Mouse (Mus musculus): ENCODE measurements around the gene Ltbp1.

Gene Ltbp1

DNA sequence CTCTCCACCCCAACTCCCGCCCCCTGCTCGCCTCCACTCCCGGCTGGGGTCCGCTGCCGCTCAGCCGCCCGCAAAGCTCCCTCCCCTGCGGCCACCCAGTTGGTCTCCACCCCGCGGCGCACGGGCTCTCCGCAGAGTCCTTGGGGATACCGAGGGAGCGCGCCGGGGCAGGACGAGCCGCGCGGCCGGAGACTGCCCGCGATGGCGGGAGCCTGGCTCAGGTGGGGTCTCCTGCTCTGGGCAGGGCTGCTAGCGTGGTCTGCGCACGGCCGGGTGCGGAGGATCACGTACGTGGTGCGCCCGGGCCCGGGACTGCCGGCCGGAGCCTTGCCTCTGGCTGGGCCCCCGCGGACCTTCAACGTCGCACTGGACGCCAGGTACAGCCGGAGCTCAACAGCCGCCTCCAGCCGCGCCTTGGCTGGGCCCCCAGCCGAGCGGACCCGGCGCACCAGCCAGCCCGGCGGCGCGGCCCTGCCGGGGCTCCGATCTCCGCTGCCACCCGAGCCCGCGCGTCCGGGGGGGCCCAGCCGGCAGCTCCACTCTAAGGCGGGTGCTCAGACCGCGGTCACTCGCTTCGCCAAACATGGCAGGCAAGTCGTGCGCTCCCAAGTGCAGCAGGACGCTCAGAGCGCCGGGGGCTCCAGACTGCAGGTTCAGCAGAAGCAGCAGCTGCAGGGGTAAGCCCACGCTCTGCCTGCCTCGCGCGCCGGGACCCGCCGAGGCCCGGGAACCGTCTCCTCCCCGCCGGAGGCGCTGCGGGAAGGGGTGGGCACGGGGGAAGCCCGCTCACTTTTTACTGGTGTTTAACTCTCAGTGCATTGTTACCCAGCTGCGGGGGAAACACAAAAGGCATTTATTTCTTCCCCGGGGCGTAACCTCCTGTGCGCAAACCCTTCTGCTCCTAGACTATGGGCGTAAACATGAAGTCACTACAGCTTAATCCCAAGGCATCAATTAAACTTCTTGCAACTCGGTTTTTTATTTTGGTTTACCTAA, 615 bp downstream of the Ltbp1 start:
- DNase-seq, result peak; percentile 64 to 69

DNA sequence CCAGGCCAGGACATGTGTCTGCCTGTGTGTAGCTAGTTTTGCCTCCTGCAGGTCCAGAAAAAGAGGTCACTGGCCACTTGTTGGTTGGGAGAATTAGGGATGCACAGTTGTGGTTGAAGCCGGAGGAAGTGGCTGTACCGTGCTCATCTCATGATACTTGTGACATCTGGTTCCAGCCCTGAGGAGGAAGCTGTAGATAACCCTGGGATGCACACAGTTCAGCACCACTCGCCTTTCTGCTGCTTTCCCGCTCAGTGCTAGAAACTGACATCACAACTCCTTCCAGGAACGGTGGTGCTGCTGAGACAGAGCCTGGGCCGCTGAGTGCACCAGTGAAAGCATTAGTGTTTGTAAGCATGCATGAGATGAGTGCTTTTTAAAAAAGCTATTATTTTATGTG, 5.6 kb downstream of the Ltbp1 start:
- peak in 1 of 2 experiments; percentile 9 for DNase-seq

DNA sequence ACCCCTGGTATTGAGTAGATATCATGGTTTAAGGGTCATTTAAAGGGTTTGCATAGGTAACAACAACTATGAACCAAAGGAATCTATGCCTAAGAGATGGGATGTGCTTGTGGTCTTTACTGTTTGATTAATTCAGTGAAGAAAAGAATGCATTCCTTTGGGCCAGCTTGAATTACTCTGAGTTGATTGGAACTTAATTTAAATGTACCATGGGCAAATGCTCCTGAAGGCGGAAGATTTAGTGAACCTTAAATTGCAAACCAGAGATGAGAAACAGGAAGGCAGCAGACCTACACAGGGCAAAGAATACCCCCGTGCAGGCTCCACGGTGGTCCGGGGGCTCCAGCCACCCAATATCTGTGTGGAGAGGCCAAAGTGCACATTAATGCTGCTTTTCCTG, 7.8 kb downstream of the Ltbp1 start:
- DNase-seq, result peak in 1 of 2 experiments; percentile 5

DNA sequence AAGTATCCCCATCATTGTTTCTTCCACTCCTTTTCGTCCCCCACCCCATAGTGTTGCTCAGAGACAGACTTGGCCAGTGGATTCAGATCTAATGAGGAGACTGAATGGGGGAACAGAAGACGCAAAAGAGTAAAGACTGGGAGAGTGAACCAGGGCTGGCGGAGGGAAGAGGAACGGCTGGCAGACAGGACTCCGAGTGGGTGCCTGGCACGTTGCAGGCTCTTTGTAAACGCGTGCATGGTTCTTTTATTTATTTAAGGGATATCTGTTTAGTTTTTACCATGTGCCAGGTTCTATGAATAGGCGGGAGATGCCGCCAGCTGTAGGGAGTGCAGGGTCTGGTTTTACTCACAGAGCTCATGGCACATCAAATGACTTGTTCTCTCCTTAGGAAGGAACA, 8.5 kb downstream of the Ltbp1 start:
- DNase-seq, result peak in 1 of 2 experiments; percentile 17

DNA sequence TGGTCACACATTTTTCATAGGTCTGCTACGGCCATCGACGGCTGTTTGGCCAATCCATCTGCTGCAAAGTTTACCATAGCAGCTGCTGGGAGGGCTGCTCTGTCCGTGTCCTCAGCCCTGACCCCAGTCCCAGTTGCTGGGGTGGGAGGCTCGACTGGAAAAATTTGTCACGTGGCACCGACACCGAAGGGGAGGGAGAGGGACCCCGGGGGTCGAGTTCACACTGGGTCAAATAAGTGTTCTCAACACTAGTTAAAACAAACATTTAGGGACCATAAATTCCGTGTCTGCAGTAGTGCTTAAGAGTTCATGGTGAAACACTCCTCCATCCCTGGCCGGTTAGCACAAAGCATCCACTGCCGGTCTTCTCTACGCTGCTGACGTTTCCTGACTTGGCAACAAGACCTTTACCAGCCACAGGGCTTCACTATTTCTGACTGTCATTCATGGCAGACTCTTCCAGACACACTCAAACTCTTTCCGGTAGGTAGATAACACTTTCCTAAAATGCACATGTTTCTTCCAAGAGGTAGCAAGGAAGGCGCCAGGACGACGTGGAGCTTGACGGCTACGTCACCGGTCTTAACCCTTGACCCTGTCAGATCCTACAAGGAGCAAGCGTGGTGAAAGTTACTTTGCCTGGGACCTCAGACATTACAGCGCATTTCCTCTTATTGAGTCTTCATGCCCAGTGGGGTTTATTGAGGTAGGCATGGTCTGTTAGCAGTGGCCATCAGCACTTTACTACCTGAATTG, 9.4 kb downstream of the Ltbp1 start:
- peak; percentile 26 to 73 for DNase-seq

DNA sequence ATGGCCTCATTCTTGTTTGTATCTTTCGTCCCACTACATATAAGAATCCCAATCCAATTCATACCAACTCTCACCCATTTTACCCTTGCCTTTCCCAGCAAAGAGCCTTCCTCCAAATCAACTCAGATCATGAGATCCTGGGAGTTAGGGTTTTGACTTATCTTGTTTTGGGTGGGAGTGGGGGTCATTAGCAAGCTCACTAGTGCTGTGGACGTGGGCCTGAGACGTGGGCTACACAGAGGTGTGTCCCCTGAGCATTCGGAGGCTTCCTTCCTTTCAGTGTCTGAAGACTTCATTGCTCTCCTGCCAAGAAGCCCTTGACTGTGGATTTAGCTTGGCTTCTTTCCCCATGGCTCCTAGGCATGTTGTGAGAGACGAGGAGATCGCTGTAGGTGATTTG, 10.2 kb downstream of the Ltbp1 start:
- peak in 1 of 2 experiments; percentile 1 for DNase-seq

DNA sequence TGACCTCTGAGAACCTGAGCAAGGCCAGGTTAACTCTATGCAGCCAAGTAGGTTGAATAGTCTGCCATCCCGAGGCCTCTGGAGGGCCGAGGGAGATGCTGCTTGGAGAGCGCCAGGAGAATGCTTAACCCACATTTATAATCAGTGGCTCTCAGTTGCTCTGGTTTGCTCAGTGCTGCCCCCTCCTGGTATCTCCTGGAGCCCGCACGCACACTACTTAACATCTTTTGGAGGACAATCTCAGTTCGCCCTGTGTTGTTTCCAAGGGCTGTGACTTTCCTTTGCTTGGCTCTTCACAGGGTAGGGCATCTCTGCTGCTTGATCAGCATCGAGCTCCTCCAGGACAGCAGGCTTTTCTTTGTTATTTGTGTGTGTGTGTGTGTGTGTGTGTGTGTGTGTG, 12.1 kb downstream of the Ltbp1 start:
- DNase-seq, result peak; percentile 27 to 46

DNA sequence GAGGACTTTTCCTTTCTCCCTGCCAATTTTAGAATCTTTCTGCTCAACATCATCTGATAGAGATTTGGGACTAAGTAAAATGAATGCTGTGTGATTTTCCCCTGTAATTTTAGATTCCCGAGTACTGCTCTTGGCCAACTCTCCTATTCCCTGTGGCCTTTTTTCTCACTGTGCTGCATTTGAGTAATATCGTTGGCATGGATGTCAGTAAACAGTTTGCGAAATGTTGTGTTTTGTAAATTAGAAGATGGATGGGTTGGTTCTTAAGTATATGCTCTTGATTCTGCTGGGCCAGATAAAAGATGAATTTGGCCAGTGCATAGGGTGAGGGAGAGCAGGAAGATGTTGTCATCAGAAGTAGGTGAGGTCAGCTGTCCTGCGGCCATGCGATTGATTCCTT, 12.8 kb downstream of the Ltbp1 start:
- DNase-seq, result peak in 1 of 2 experiments; percentile 4

DNA sequence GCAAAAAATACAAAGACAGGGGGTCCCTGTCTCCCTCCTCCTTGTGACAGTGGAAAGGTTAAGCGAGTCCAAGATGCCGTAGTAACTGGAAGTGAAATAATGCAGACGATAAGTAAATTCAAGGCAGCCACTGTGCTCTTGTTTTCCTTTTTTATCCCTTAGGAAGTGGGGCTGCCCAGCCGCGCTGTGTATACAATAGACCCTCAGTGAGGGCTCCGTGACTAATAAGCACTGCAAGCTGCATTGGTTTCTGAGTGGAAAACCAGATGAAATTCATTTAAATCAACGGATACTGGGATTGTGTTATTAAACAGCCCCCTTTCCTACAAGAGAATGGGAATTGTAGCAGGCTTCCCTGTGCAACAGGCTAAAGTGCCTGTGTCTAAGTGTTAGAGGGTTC, 14.7 kb downstream of the Ltbp1 start:
- DNase-seq, result peak in 1 of 2 experiments; percentile 4

DNA sequence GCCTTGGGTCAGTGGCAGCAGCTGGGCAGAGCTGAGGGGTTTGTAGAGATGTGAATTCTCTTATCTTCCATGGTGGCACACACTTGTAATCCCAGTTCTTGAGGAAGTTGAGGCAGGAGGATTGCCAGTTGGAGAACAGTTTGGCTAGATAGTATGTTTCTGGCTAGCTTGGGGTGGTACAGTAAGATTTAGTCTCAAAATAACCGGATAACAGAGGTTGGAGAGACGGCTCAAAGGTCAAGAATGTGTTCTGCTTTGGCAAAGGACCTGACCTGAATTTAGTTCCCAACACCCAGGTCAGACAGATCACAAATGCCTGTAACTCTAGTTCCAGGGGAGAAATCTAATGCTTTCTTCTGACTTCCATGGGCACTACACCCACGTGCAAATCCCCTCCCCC, 15.3 kb downstream of the Ltbp1 start:
- DNase-seq, result peak in 1 of 2 experiments; percentile 2

DNA sequence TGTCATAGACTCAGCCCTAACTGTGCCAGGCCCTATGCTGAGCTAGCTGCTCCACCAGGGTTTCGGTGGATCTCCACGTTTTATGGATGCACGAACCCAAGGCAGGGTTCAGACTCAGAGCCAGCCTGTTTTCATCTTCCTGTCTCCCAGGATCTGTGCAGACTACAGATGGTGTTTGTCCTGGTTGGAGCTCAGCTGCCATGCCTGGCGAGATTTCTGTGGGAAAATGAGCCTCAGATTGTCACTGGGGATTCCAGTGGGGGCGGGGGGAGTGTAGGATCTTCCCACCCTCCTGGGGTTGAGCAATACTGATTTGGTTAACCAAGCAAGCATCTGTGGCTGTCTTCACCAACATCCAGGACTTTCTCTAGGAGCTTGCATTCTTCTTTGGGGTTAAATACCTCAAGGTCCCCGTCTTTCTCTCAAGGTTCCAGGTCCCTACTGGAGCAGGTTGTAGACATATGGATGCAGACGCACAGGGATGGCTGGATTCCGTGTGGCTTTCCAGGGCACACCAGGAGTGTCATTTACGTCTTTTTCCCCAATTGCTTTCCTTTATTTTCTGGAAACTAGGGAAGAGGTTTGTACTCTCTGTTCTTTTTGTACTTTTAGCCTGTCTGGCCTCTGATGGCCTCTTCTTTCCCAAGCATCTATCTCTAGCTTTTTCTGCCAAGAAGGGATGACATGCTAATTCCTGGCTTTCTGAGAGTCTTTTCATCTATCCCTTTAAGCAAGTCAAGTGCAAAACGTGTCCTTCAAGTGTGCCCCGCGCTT, 22.2 kb downstream of the Ltbp1 start:
- no peak for DNase-seq

DNA sequence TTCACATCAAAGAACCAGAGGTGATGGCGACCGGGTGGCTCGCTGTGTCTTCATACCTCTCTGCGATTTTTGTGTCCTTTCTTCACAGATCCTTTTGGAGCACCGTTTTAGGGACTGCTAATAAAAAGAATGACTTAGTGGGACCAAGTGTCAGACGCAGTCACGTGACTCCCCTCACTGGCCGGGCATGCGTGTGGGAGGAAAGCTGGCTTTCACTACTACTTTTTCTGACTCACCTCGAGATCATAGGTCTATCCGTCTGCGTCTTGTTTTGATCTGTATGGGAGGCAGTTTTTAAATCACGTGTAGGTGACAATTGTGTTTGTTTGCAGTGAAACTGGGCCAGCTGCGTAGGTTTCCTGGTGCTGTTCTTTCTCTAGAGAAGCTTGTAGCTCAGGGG, 28.0 kb downstream of the Ltbp1 start:
- DNase-seq, result no peak

DNA sequence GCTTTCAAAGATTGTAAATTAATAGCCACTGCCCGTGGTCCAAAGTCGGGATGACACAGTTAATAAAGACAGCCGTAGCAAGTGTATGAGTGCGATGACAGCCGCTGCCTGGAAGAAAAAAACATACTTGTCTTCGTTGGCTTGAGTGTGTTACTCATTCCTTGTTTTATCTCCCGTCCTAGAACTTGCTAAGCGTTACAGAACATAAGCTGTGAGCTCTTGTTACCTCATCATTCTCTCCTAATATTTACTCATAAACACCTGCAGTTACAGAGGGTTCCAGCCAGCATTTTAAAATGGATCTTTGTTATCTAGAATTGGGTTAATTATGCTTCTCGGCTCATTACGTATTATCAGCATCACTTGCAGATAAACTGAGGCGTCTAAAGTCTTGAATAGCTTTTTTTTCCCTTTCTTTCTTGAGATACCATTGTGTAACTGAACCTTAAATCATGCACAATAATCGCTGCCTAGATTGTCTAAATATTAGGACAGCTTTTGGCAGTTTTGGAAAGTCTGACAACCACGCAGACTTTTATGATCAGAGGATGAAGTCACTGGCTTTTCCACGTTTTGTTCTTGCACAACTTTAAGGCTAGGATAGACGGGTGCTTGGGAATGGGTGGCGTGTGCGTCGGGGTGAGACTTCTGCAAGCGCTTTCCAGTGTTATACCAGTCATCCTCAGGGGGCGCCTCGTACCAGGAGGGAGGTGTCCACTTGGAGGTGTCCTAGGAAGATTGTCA, 28.7 kb downstream of the Ltbp1 start:
- DNase-seq, result peak; percentile 9 to 41

DNA sequence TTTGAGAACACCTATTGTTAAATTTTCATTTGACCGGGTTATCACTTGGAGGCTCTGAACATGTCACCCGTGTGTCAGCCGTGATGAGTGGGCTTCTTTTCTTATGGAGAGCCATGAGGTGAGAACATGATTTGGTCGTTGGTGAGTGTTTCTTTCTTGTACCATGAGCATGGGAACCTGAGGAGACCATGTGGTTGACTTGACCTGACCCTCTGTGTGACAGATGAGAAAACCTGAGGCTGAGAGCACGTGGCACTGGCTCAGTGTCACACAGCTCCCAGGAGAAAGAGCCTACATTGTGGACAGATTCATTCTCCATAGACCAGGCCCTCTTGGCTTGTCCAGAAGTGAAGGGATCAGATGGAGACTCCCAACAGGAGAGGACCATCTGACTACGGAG, 31.5 kb downstream of the Ltbp1 start:
- no peak for DNase-seq

DNA sequence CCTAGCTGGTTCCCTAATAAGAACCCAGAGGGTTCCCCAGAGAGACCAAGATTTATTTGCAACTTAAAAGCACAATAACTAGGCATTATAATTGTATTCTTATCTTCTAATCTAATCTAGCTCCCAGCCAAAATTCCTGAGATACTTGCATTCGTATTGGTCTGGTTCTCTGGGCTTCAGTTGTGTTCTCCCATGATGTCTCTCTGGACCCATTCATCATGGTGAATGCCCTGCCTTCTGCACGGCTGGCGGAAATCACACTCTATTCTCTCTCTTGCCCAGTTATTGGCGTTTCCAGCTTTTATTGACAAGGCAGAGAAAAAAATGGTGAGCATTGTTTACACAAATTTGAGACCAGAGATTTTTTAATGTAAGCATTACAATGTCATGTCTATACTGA, 33.6 kb downstream of the Ltbp1 start:
- no peak for DNase-seq

DNA sequence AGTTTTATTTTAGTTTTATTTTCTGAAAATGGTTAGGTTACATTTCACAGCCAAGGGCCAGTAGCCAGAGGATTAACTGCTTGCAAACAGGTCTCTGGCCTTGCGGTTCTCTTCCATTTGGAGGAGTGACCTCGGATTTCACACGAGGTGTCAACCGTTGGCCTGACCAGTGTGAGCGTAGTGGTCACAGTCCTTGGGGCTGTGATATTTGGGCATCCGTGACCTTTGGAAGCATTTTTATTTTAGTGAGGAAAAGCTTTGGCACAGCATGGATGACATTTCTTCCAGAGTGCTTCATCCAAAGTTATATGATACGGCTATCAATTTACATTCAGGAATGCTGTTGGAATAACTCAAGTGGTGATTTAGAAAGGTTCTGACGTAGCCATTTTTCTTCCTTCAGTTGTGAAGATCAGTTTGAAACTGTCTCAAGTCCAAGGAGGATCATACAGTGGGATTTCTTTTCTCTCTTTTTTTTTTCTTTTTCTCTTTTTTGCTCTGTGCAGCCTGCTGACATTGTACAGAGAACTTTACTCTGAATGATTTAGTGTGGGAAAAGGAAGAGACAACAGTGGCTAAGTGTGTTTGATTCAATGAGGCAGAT, 44.1 kb downstream of the Ltbp1 start:
- DNase-seq, result no peak

DNA sequence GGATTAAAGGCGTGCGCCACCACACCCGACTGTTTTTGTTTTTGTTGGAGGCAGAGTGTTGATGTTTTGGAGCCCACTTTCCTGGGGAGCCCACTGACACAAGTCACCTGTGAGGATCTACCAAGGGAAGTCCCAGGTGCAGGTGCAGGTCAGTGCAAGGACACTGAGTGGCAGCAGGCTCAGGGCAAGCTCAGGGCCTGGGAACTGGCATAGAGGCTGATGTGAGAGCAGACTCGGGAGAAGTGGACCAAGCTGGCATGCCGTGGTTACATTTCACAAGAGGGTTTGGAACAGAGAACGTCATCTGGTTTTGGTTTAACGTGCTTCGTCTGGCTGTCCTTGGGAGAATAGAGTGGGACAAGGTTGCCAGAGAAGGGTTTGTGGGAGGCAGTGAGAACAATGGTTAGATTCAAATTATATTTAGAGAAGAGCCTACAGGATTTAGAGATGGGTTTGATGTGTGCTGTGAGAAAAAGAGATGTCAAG, 46.1 kb downstream of the Ltbp1 start:
- no peak for DNase-seq

DNA sequence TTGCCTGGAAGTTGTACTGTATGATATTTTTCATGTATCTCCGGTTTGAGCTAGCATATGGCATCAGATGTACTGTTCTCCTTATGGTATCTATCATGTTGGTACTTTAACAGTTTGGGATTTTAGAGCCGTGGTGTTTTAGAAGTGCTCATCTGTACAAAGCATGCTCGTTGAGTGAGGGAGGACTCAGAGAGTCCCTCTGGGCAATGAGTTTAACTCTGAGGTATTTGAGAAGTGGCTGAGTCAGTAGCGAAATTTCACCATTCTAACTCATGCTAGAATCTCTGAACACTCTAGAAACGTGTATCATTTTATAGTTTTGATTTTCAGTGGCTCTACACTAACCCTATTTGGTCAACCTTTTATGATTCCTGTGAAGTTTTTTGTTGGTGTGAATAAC, 49.9 kb downstream of the Ltbp1 start:
- DNase-seq, result no peak

DNA sequence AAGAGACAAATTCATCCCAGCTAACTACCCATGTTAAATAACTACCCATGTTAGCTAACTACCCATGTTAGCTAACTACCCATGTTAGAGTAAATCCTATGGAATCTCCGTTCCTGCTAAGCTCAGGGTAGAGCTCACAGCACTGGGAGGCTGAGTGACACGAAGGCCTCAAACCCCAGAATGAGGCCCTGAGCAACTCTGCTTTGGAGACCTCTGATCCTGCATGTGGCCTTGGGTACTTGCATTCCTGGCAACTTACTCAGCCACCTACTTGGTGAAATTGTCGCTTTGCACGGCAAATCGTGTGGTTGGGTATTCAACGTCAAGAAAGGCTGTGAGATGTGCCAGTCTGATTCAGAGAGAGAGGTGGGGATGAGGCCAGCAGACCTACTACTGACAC, 50.6 kb downstream of the Ltbp1 start:
- no peak for DNase-seq

DNA sequence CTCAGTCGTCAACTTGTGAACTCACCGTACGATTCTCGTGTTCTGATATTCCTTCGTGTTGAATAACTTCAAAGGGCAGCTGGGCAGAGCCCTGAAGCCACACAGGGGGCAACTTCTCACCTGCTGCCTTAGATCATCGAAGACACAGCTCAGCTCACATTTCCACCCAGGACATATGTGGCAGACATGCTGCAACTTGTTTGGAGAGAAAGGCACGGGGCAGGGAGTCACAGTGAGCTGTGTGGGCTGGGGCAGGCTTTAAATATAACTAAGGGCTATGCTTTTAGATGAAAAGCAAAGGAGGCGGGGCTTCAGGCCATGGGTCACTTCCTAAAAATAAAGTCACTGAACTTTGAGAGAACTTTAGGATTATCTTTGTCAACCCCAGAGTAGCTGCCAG, 51.3 kb downstream of the Ltbp1 start:
- DNase-seq, result no peak

DNA sequence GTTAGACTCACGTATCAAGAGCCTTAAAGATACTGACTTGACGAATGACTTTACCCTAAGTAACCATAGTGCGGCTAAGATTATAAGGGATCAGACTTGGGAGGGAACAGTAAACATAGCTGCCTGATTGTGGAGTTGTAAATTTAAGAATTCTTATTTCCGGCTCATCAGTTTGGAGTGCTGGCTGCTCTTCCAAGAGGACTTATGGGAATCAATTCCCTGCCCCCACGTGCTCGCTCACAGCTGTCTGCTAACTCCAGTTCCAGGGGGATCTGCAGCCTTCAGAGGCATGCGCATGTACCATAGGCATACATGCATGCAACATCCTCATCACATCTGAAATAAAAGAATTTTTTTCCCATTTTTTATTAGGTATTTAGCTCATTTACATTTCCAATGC, 61.0 kb downstream of the Ltbp1 start:
- DNase-seq, result no peak

DNA sequence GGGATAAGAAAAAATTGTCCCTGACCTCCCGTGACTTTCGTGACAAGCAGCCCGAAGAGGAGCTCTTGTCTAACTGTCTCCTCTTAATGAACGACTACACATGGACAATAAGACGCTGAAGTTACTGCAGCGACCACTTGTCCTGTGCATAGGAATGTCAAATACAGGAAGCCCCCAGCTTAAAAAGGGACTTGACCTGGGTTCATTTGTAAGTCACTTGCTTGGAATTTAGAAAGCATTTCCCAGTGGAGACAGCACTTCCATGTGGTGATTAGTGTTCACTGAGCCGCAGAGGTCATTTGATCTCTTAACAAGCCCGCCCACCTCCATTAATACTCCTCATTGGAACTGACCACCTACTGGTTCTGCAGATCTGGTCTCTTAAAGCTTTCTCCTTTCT, 61.9 kb downstream of the Ltbp1 start:
- DNase-seq, result no peak
